In the genomic region with DNA sequence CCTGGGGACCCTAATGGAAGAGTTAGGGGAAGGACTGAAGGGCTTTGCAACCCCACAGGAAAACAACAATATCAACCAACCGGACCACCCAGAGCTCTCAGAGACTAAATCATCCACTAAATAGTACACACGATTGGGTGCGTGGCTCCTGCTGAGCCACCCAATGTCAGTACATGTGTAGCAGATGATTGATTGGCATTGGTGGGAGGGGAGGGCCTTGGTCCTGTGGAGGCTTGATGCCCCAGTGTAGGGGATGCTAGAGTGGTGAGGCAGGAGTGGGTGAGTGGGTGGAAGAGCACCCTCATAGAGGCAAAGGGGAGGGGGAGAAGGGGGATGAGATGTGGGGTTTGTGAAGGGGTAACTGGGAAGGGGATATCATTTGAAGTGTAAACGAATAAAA, we compare ENCODE assay signal across 18 mouse cellular contexts. TPM values are rescaled to one million over a fixed set of nuclear protein-coding genes. Genes with fewer than 3 reads are reported as not detected.
"Had no signal": no experiment of that assay in that cellular context is flagged by ENCODE, and none has a peak within 500 bp of the region (broad histone marks: within the 10 kb centered on the region; RNA-seq: fewer than 3 reads in every experiment).

No protein-coding gene starts in this region.

- H3K4me3 ChIP-seq: midbrain, embryonic 10.5 days; midbrain, embryonic 12.5 days; myocyte; neural tube, embryonic 13.5 days; neural tube, embryonic 15.5 days had no signal

- H3K27me3 ChIP-seq: midbrain, embryonic 12.5 days; neural tube, embryonic 13.5 days; neural tube, embryonic 15.5 days had no signal

- H3K27ac ChIP-seq: midbrain, embryonic 10.5 days; midbrain, embryonic 12.5 days; neural tube, embryonic 13.5 days; neural tube, embryonic 15.5 days had no signal

- H3K4me1 ChIP-seq: midbrain, embryonic 10.5 days; midbrain, embryonic 12.5 days; neural tube, embryonic 13.5 days had no signal

- DNase-seq: lung, adult 18-20 months; lung, embryonic 14.5 days; lung, postnatal 10 days; midbrain, embryonic 14.5 days; retina, postnatal 1 day; right cerebral cortex, adult 18-20 months; right cerebral cortex, postnatal 14 days; spleen, adult 18-20 months; thymus, adult 18-20 months; thymus, postnatal 14 days; thymus, postnatal 36 days had no signal

- H3K9ac ChIP-seq: lung, embryonic 14.5 days; midbrain, embryonic 12.5 days; neural tube, embryonic 13.5 days; neural tube, embryonic 15.5 days had no signal

RNA-seq across cellular contexts. Expression of a gene that starts 31.6 kb away (rescaled TPM):
- total RNA-seq: megakaryocyte, adult 5-6 weeks; megakaryocyte-erythroid progenitor cell, adult 5-6 weeks had no signal
